Mouse (Mus musculus): ENCODE measurements at regions not wholly inside any gene's neighbourhood (a gene's known extent, or its start where the extent isn't known, plus 50 kb on each side); places are given as distances from the start of the nearest gene placed in this dataset.

DNA sequence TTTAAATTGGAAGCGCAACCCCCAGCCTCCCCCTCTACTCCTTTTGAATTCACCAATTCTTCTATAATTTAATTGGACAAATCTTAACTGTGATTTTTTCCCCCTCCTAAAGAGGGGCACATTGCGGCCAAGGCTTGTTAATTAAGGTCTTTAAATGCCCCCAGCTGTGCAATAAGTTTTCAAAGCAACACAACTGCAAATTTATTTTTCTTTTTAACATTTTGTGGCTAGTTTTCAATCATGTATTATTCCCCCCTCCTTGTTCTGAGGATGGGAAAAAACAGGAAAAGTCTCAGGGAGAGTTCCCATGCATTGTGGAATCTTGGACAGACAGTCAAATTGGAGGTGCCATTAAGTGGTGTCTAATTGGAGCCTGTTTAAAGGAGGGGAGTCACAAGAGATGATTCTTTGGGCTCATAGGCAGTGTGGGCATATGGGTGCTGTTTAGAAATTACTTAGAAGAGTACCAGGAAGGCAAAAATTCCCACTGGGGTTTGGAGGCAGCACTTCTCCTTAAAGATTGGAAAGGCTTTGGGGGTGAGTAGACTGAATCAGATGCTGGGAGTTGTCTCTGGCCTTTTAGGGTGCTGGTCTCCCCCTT lies 281.9 kb upstream of the Sall1 start:
- no peak for TF ChIP-seq CTCF (IDR thresholded peaks at IDR 0.05; ENCODE audit: low read depth, low read length)
- no peak for TF ChIP-seq POLR2A (IDR thresholded peaks at IDR 0.05; ENCODE audit: extremely low read depth, insufficient read depth, low read length)
